Mouse (Mus musculus): ENCODE data around the gene Mical3. TPM values are rescaled to one million over a fixed set of nuclear protein-coding genes. Genes with fewer than 3 reads are reported as not detected.
"Not testable (repeated sequence)": the region's sequence is repeated elsewhere in the genome, so short reads cannot be mapped to it uniquely, and the experiment has no call there.

Gene Mical3
- polyA plus RNA-seq, 1 experiment from 2014 or later: 20.0 TPM

DNA sequence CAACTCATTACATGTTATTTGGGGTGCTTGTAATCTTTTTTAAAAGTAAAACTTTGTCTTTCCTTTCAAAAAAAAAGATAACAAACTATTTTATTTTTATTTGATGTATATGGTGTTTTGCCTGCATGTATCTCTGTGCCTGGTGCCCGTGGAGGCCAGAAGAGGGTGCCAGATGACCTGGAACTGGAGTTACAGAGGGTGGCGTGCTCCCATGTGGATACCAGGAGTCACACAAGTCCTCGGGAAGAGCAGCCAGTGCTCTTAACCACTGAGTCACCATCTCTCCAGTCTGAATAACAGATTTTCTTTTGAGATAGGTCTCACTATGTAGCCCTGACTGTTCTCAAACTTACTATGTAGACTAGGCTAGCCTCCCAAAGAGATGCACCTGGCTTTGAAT lies 221.3 kb downstream of the Mical3 start:
- Histone ChIP-seq H3K4me3 (ENCODE audit: low read length) (no peak overlapping the region), H3K9ac (ENCODE audit: low read depth, low read length) (no peak overlapping the region), H3K9me3 (ENCODE audit: control insufficient read depth, low read length) (no peaks in the 10 kb centered on the region), H3K27me3 (ENCODE audit: control insufficient read depth, insufficient read depth, low read length) (no peaks in the 10 kb centered on the region), H3K27ac (ENCODE audit: low read depth, low read length) (no peak overlapping the region), H3K4me2 (replicated peaks; ENCODE audit: low read depth, low read length) (no peak overlapping the region), H3K4me1 (ENCODE audit: control insufficient read depth, insufficient read depth, low read length) (no peaks in the 10 kb centered on the region), H3K36me3 (ENCODE audit: control insufficient read depth, insufficient read depth, low read length) (no peaks in the 10 kb centered on the region)
- WGBS: 86% methylated on average over 3 of the region's 3 CpGs
- no peak for ATAC-seq (ENCODE audit: low FRiP score, low TSS enrichment)

DNA sequence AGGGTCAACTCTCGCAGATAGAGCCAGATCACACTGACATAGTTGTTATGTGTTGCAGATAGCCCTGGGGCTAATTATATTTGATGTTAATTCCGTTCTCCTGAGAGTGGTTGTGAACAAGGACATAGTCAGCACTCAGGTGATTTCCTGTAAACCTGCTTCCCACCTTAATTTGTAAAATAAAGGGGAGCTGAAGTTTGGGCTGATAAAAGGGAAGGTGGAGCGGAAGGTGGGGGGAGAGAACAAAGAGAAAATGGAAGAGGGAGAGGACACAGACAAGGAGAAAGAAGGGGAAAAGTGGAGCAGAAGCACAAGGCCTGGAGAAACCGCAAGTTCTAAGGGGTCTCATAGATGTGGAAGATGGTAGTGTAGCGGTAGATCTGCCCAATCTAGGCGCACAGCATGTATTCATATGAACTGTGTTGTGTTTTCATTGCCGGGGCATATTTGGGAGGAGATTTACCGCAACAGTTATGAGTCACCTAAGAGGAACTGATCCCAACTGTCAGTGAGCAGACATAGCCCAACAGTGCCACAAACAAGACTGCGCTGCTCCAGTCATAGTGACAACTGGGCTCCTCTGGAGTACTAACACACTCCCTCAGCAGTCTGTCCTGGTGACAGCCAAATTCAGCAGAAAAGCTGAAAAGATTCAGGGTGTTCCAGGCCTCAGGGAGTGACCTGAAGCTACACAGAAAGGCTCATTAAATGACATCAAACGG lies 222.8 kb downstream of the Mical3 start:
- H3K27ac ChIP-seq (ENCODE audit: low read depth, low read length); H3K36me3 ChIP-seq (ENCODE audit: control insufficient read depth, insufficient read depth, low read length); H3K4me2 ChIP-seq (replicated peaks; ENCODE audit: low read depth, low read length); H3K9me3 ChIP-seq (ENCODE audit: control insufficient read depth, low read length); ATAC-seq (ENCODE audit: low FRiP score, low TSS enrichment); H3K4me1 ChIP-seq (ENCODE audit: control insufficient read depth, insufficient read depth, low read length); H3K9ac ChIP-seq (ENCODE audit: low read depth, low read length); H3K4me3 ChIP-seq (ENCODE audit: low read length); H3K27me3 ChIP-seq (ENCODE audit: control insufficient read depth, insufficient read depth, low read length): not testable (repeated sequence)
- 90% methylated on average over 9 of the region's 10 CpGs for WGBS

DNA sequence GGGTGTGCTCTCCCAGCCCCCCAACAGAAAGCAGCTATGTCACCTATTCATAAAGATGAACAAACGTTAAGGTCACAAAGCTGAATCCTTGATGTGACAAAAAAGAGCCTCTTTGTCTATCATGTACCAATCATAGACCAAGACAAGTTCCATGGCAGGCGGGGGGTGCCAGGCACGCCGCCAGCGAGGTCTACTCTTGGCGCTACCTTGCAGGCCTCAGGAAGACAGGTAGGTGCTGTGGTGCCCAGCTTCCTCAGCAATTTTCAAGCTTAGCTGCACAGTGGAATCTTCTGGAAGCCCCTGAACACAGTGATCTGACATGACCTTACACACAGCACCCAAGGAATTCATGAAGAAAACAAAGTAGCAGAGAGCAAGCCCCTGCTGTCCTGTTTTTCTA lies 224.3 kb downstream of the Mical3 start:
- 96% methylated on average over 6 of the region's 6 CpGs for WGBS
- no peak for ATAC-seq (ENCODE audit: low FRiP score, low TSS enrichment)

DNA sequence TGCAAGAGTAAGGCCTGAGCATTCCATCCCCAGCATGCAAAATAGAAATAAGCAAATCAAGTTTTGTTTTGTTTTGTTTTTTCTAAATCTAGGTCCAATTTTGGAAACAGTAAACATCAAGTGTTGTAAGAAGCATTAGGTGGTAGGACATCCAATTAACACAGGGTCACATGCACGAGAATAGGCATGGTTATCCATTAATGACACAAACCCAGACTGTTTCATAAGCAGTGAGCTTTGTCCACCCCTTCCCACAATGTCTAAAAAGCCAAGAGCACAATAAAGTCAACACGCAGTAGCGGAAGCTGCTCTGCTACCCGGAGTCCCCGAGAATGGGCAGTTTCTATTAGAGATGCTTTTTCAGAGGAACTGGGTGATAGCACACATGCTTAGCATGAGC lies 225.7 kb downstream of the Mical3 start:
- Histone ChIP-seq H3K4me3 (ENCODE audit: low read length) (no peak overlapping the region), H3K36me3 (ENCODE audit: control insufficient read depth, insufficient read depth, low read length) (no peaks in the 10 kb centered on the region), H3K4me2 (replicated peaks; ENCODE audit: low read depth, low read length) (no peak overlapping the region), H3K9me3 (ENCODE audit: control insufficient read depth, low read length) (no peaks in the 10 kb centered on the region), H3K4me1 (ENCODE audit: control insufficient read depth, insufficient read depth, low read length) (no peaks in the 10 kb centered on the region), H3K27me3 (ENCODE audit: control insufficient read depth, insufficient read depth, low read length) (no peaks in the 10 kb centered on the region), H3K9ac (ENCODE audit: low read depth, low read length) (no peak overlapping the region), H3K27ac (ENCODE audit: low read depth, low read length) (no peak overlapping the region)
- ATAC-seq (ENCODE audit: low FRiP score, low TSS enrichment): no peak
- WGBS: 85% methylated on average over 5 of the region's 5 CpGs

More for the DNA sequence above, 224.3 kb downstream of the Mical3 start:
- Histone ChIP-seq H3K9me3 (ENCODE audit: control insufficient read depth, low read length) (no peaks in the 10 kb centered on the region), H3K27ac (ENCODE audit: low read depth, low read length) (no peak overlapping the region), H3K4me3 (ENCODE audit: low read length) (no peak overlapping the region), H3K36me3 (ENCODE audit: control insufficient read depth, insufficient read depth, low read length) (no peaks in the 10 kb centered on the region), H3K27me3 (ENCODE audit: control insufficient read depth, insufficient read depth, low read length) (no peaks in the 10 kb centered on the region), H3K4me1 (ENCODE audit: control insufficient read depth, insufficient read depth, low read length) (no peaks in the 10 kb centered on the region), H3K9ac (ENCODE audit: low read depth, low read length) (no peak overlapping the region), H3K4me2 (replicated peaks; ENCODE audit: low read depth, low read length) (no peak overlapping the region)

DNA sequence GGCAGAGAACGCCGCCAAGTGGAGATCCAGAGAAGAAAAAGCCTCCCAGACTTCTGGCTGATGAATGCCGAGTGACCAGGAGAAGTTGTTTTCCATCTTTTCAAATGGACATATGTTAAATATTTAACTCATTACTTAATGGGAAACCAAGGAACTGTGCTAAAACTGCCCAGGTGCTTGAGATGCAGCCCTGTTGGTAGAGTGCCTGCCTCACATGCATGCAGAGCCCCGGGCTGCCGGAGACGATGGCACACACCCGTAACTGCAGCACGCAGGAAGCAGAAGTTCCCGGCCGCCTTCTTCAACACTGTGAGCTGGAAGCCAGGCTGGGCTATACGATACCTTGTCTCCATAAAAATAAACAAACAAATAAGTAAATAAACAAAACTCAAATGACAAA lies 226.8 kb downstream of the Mical3 start:
- no peak overlapping the region for H3K27ac ChIP-seq (ENCODE audit: low read depth, low read length)
- H3K36me3 ChIP-seq (ENCODE audit: control insufficient read depth, insufficient read depth, low read length): no peaks in the 10 kb centered on the region
- ATAC-seq (ENCODE audit: low FRiP score, low TSS enrichment): peak; percentile 58; the same call in 1 of the 2 replicates
- no peaks in the 10 kb centered on the region for H3K4me1 ChIP-seq (ENCODE audit: control insufficient read depth, insufficient read depth, low read length)
- no peak overlapping the region for H3K9ac ChIP-seq (ENCODE audit: low read depth, low read length)
- whole genome bisulfite sequencing: 82% methylated on average over 11 of the region's 11 CpGs
- no peak overlapping the region for H3K4me3 ChIP-seq (ENCODE audit: low read length)
- no peak overlapping the region for H3K4me2 ChIP-seq (replicated peaks; ENCODE audit: low read depth, low read length)
- H3K27me3 ChIP-seq (ENCODE audit: control insufficient read depth, insufficient read depth, low read length): no peaks in the 10 kb centered on the region
- no peaks in the 10 kb centered on the region for H3K9me3 ChIP-seq (ENCODE audit: control insufficient read depth, low read length)

DNA sequence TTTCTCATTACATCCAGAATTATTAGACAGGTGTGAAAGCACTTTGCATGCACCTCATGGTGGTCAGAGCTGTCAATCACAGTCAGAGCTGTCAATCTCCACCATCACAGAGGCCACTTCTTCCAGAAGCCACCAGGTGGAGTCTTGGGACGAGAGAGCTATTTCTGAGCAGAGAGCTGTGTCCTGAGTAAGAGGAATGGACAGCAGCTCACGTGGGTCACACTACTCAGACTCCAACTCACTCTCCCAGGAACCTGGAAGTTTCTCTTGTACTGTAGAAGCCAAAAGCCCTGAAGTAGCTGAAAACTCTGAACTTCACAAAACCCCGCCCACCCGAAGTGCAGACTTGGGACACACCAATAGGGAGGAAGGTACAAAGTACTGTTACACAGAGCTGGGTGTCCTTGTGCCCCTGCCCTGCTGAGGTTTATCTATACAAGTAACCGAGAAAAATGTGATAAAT lies 227.3 kb downstream of the Mical3 start:
- H3K27ac ChIP-seq (ENCODE audit: low read depth, low read length): no peak overlapping the region
- ATAC-seq (ENCODE audit: low FRiP score, low TSS enrichment): peak; percentile 64; the same call in 1 of the 2 replicates
- H3K9ac ChIP-seq (ENCODE audit: low read depth, low read length): no peak overlapping the region
- WGBS: 55% methylated on average over 5 of the region's 5 CpGs
- no peaks in the 10 kb centered on the region for H3K4me1 ChIP-seq (ENCODE audit: control insufficient read depth, insufficient read depth, low read length)
- no peak overlapping the region for H3K4me3 ChIP-seq (ENCODE audit: low read length)
- no peaks in the 10 kb centered on the region for H3K27me3 ChIP-seq (ENCODE audit: control insufficient read depth, insufficient read depth, low read length)
- no peaks in the 10 kb centered on the region for H3K9me3 ChIP-seq (ENCODE audit: control insufficient read depth, low read length)
- no peaks in the 10 kb centered on the region for H3K36me3 ChIP-seq (ENCODE audit: control insufficient read depth, insufficient read depth, low read length)
- H3K4me2 ChIP-seq (replicated peaks; ENCODE audit: low read depth, low read length): no peak overlapping the region

DNA sequence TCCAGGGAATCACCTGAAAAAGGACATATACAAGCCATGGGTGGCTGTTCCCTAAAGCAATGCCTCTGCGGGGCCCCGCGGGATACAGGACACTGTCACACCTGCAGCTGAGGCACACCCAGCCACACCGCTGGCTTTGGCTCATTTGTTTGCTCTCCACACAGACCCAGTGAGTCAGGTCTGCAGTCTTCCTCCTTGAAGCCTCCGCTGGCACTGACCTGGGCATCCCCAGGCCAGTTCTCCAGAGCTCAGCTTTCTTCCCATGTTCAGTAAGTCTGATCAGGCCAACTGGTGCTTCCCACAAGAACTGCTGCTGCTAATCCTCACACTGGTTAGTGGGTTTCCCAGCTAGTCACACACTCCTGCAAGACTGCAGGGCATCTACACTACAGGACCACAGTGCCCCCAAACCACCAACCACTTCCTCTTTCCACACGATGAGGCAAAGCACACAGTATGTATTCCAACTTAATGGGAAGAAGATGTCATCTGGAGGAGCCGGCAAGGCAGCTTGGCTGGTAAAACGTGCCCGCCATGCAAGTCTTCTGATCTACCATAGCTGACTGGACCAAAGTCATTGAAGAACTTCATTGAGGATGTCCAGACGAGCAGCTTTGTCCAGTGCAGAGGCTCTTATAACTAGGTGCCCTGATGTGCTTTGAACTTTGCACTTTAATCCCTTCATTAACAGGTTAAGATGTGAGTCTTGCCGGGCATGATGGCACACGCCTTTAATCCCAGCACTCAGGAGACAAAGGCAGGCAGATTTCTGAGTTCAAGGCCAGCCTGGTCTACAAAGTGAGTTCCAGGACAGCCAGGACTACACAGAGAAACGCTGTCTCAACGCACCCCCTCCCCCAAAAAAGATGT lies 228.8 kb downstream of the Mical3 start:
- H3K9me3 ChIP-seq (ENCODE audit: control insufficient read depth, low read length): no peaks in the 10 kb centered on the region
- no peak for ATAC-seq (ENCODE audit: low FRiP score, low TSS enrichment)
- H3K27ac ChIP-seq (ENCODE audit: low read depth, low read length): no peak overlapping the region
- no peaks in the 10 kb centered on the region for H3K27me3 ChIP-seq (ENCODE audit: control insufficient read depth, insufficient read depth, low read length)
- no peak overlapping the region for H3K4me3 ChIP-seq (ENCODE audit: low read length)
- WGBS: 90% methylated on average over 14 of the region's 14 CpGs
- no peaks in the 10 kb centered on the region for H3K36me3 ChIP-seq (ENCODE audit: control insufficient read depth, insufficient read depth, low read length)
- no peaks in the 10 kb centered on the region for H3K4me1 ChIP-seq (ENCODE audit: control insufficient read depth, insufficient read depth, low read length)
- no peak overlapping the region for H3K4me2 ChIP-seq (replicated peaks; ENCODE audit: low read depth, low read length)
- no peak overlapping the region for H3K9ac ChIP-seq (ENCODE audit: low read depth, low read length)

DNA sequence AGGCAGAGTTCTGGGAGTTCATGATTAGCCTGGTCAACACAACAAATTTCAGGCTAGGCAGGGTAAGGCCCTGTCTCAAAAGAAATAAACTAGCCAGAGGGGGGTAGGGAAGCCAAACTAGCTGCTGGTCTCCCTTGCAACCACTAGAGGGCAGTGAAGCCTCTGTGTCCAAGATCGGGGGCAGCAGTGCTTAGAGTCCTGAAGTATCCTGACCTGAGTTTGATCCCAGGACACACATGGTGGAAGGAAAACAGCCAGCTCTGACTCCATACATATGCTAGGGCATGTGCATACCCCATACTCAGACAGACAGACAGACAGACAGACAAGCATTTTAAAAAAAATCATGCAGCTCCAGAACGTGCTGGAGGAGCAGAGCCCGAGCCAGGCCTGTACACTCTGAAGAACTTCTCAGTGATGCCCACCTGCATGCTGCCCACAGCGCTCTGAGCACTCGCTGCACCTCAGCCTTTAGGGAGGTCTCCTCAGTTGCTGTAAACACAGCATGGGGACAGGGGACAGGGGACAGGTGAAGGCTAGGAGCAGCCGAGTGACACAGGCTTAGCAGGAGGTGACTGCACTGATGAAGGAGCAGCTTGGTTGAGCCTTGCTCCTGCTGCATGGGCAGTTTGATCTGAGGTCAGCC lies 232.5 kb downstream of the Mical3 start:
- peak; percentile 28; the same call in 1 of the 2 replicates for ATAC-seq (ENCODE audit: low FRiP score, low TSS enrichment)
- no peaks in the 10 kb centered on the region for H3K27me3 ChIP-seq (ENCODE audit: control insufficient read depth, insufficient read depth, low read length)

More for the DNA sequence above, 232.5 kb downstream of the Mical3 start:
- Histone ChIP-seq H3K9ac (ENCODE audit: low read depth, low read length) (no peak overlapping the region), H3K36me3 (ENCODE audit: control insufficient read depth, insufficient read depth, low read length) (peaks cover 13% of the 10 kb centered on the region; the same call in 1 of the 2 replicates), H3K9me3 (ENCODE audit: control insufficient read depth, low read length) (no peaks in the 10 kb centered on the region), H3K27ac (ENCODE audit: low read depth, low read length) (no peak overlapping the region), H3K4me1 (ENCODE audit: control insufficient read depth, insufficient read depth, low read length) (no peaks in the 10 kb centered on the region), H3K4me2 (replicated peaks; ENCODE audit: low read depth, low read length) (no peak overlapping the region), H3K4me3 (ENCODE audit: low read length) (no peak overlapping the region)
- WGBS: 74% methylated on average over 6 of the region's 6 CpGs
